Mouse (Mus musculus): ENCODE data around the gene Commd1.

The Commd1 gene

DNA sequence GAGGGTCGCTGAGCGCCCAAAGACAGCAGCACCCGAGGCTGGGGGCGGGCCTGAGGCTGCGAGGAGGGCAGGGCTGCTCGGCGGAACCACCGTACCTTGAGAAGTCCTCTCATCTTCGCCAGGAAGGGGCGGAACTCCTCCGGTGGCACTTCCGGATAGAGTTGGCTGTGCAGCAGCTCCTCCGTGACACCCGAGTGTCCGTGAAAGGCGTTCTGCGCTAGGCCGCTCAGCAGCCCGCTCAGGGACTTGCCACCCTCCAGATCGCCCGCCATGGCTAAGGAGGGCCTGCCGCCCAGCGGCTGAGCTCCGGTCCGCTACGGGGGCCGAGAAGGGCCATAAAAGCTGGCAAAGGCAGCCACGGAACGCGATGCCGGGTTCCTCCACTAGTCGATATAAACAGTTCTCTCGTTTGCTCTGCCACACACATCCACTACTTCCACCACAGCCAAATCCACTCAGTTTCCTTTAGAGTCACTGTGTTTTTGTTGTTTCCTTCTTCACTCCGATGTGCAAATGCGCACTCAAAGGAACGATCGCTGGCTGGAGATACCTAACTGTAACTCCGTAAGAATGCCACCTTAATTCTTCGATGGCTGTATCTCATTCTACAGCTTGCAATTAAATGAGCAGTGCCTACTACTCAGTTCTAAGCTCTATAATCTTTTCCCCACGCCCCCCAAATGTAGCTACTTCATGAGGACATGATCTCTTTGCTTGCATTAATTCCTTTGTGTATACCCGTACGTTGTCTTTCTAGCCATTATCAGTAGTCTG, at the start of gene Commd1, which contains the start of gene Gm28048:
Commd1 (minus strand) TSS at position 399 of the 774 bp plus-strand sequence.
Gm28048 (minus strand) TSS at position 107 of the 774 bp plus-strand sequence.
- in situ Hi-C loops (cut with MboI, MseI) = loop anchor here (25.0 kb wide), 2 partner anchors 780 to 880 kb away; partner anchors contain the start of gene Rel

DNA sequence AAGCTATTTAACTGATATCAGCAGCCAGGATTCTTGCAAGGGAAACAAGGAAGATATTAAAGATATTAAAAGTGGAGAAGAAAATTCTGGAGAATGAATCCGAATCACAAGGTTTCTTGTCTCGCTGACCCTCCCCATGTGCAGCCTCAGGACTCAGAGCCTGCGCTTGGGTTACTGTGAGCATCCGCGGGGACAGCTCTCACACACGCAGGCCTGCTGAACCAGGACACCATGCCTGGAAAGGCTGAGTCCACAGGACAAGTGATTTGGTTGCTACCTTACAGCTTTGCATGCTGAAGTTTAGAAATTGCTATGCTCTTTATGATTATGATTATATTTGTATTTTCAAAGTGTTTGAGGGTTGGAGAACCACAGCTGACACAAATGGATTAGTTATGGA, 47.2 kb upstream of the Commd1 start:
- in situ Hi-C loops (cut with MboI, MseI) = no loop called here

- in situ Hi-C loops (cut with MboI, MseI) = no loop called here
Observed at GRCm38 (mm10) chr11:23028957-23029356, 46.8 kb upstream of the Commd1 start.

DNA sequence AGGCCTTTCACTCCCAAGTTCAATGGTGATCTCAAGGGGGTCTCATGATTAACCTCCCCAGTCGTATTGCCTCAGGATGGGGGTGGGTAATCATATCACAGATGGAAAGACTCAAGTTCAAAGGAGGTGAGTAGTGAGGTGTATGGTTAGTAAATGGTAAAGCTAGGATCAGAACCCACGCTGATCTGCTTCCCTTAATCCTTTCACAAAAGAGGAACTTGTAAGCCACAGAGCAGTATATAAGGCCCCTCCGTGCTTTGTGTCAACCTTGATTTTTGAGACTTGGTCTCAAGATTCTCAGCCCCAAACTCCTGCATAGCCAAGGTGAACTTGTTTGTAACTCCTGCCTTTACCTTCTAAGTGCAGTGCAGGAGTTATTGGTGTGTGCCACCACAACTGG, 42.0 kb upstream of the Commd1 start:
- in situ Hi-C loops (cut with MboI, MseI) = no loop called here

- in situ Hi-C loops (cut with MboI, MseI) = no loop called here
Observed at GRCm38 (mm10) chr11:23023155-23023554, 41.0 kb upstream of the Commd1 start.

DNA sequence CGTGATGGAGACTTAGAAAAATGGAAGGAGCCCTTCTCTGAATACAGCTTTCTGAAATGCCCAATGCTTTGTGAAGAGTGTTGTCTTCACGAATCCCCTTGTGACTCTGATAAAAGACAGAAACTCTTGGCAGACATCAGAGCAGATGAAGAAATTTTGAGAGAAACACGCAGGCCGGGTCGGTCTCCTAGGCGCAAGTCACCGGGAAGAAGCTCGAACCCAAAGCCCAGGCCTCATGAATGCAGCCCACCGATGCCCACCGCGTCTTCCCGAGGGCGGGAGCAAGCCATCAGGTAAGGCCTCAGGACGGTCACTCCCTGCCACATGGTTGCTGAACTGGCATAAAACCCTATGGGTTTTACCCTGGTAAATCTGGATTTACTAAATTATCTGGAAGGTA, 38.7 kb upstream of the Commd1 start:
- in situ Hi-C loops (cut with MboI, MseI) = no loop called here

- in situ Hi-C loops (cut with MboI, MseI) = no loop called here
Observed at GRCm38 (mm10) chr11:23020116-23020770, 38.1 kb upstream of the Commd1 start.

- in situ Hi-C loops (cut with MboI, MseI) = no loop called here
Observed at GRCm38 (mm10) chr11:23017943-23018342, 35.8 kb upstream of the Commd1 start.

- in situ Hi-C loops (cut with MboI, MseI) = no loop called here
Observed at GRCm38 (mm10) chr11:23014996-23015395, 32.8 kb upstream of the Commd1 start.

GRCm38 (mm10) chr11:23013580-23014294, 31.6 kb upstream of the Commd1 start:
- in situ Hi-C loops (cut with MboI, MseI) = no loop called here

- in situ Hi-C loops (cut with MboI, MseI) = no loop called here
Observed at GRCm38 (mm10) chr11:23013096-23013495, 30.9 kb upstream of the Commd1 start.

GRCm38 (mm10) chr11:23008824-23009200, 26.6 kb upstream of the Commd1 start:
- in situ Hi-C loops (cut with MboI, MseI) = loop anchor here (5.0 kb wide), 2 partner anchors 263 to 488 kb away; partner anchors contain the start of gene Ahsa2

DNA sequence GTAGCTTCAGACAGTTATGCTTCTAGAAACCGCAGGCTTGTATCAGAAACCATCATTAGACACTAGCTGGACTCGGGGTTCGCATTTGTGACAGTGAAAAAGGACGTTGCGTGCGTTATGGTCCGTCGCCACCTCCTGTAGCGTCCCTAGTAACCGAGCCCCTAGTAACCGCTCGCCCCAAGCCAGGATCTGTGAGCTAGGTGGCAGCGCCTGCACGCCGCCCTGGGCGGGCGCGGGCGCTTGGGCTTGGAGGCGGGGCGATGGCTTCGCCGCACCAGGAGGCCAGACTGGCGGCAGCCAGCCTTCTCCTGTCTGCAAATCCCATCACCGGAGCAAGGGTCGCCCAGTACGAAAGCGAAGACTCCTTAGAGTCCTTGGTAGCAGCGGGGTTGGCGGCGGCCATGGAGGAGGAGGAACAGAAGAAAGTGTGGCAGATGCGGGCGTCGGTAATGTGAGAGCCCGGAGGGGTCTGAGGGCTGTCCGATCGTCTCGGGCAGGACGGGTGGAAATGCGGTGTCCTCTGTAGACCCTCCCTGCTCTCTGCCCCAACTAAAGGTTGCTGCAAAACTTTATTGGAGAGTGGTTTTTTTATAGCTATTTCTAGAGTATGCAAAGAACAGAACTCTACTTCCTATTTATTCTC, 26.1 kb upstream of the Commd1 start:
- in situ Hi-C loops (cut with MboI, MseI) = loop anchor here (5.0 kb wide), 2 partner anchors 264 to 489 kb away; partner anchors contain the start of gene Ahsa2

- in situ Hi-C loops (cut with MboI, MseI) = loop anchor here (5.0 kb wide), 2 partner anchors 265 to 490 kb away; partner anchors contain the start of gene Ahsa2
Observed at GRCm38 (mm10) chr11:23007481-23008180, 25.4 kb upstream of the Commd1 start, which contains the start of gene Fam161a. Gene Fam161a (plus strand): TSS chr11:23007531.

DNA sequence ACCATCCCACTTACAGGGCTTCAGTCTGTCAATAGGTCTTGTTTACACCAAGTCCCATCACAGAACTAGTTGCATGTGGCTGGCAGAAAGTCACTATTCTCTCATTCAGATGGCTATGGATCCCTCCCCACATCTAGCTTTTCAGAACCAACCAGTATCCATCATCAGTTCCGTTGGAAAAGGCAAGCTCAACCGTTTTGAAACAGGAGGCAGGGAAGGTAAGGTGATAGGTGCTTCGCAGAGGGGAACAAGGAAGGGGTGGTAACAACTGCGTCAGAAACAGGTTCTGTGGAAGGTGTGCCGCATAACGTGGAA, 24.9 kb upstream of the Commd1 start:
- in situ Hi-C loops (cut with MboI, MseI) = loop anchor here (5.0 kb wide), 2 partner anchors 265 to 490 kb away; partner anchors contain the start of gene Ahsa2

DNA sequence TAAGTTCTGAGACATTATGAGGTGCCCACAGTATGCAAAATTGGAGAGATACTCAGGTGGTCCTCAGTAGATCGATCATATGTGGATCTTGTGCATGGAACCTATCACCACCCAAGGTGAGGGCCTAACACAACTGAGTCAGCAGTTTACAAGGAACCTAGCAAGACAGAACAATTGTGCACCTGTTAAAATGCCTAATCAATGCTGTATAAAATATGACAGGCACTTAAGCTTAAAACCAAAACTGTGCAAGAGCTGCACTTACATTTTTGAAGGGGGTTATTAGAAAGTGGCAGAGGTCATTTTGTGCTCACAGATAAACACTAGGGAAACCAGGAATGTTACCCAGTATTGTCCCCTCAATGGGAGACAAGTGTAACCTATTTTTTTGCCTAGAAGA, 23.1 kb upstream of the Commd1 start:
- in situ Hi-C loops (cut with MboI, MseI) = loop anchor here (5.0 kb wide), 2 partner anchors 267 to 492 kb away; partner anchors contain the start of gene Ahsa2

DNA sequence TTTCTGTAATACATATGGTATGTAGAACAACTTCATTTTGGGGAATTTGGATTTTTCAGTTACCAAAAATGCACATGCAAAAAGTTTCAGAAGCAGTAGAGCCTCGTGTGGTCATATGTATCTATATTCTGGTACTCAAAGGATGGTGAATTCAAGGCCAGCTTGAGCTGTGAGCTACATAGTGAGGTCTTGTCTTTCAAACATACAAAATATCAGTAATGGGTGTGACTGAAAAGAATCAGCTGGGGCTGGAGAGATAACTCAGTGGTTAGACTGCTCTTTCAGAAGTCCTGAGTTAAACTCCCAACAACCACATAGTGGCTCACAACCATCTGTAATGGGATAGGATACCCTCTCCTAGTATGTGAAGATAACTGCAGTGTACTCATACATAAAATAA, 16.1 kb upstream of the Commd1 start:
- in situ Hi-C loops (cut with MboI, MseI) = loop anchor here (25.0 kb wide), 2 partner anchors 764 to 864 kb away; partner anchors contain the start of gene Rel

DNA sequence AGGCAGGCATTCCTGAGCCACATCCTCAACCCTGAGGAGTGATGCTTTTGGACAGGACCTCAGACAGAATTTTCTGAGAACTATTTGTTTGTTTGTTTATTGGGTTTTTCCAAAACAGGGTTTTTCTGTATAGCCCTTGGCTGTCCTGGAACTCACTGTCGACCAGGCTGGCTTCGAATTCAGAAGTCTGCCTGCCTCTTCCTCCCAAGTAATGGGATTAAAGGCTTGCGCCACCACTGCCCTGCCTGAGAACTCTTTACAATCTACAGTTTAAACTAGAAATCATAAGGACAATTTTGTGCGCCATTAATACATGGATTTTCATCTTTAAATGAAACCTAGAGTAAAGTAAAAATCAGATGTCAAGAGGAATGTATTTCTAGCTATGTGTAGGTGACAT, 13.3 kb upstream of the Commd1 start:
- in situ Hi-C loops (cut with MboI, MseI) = loop anchor here (25.0 kb wide), 2 partner anchors 767 to 867 kb away; partner anchors contain the start of gene Rel

- in situ Hi-C loops (cut with MboI, MseI) = loop anchor here (25.0 kb wide), 2 partner anchors 768 to 868 kb away; partner anchors contain the start of gene Rel
Observed at GRCm38 (mm10) chr11:22994271-22994670, 12.1 kb upstream of the Commd1 start.

DNA sequence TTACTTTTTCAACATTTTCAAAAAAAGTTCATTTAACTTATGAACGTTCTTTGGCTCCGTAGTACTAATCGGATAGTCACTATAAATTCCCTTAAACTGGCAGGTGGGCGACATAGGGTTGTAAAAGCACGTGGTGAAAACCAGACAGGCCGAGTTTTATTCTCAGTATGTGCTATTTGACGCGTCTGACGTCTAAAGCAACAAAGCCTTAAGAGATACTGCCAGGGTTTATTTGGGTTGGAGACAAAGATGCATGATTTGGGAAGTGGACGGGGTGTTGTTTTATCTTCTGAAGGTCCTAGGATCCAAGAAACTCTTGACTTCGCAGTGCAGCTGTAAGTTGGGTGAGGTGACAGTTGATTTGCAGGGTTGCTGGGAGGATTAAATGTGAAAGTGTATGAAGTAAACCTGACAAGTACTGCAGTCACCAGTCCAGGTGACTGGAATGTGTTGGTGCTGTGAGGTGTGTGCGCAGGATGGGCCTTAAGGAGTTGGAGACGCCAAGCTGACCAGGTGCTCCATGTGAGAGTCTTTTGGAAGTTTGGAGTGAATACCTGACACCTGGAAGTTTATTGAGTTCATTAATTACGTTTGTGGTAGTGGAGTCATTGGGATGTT, 9.1 kb upstream of the Commd1 start:
- in situ Hi-C loops (cut with MboI, MseI) = loop anchor here (25.0 kb wide), 2 partner anchors 771 to 871 kb away; partner anchors contain the start of gene Rel

All from regulatory T cell (primary cell).